Mouse (Mus musculus): ENCODE measurements at regions not wholly inside any gene's neighbourhood (a gene's known extent, or its start where the extent isn't known, plus 50 kb on each side); places are given as distances from the start of the nearest gene placed in this dataset.

DNA sequence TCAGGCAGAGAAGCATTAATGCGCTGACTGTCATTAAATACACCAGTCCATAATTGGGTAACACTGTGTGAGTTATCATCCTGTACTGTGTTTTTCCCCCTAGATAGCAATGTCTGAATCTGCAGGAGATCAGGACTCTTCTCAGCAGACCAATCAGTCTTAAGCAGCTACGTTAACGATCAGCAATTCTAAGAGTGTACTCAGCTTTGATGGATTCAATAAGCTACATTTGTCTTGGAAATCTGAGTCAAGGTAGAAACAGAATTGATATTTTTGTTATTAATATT lies 442.8 kb upstream of the Nr2f1 start:
- 68% methylated on average over 3 of the region's 3 CpGs for WGBS (ENCODE audit: insufficient replicate concordance)

DNA sequence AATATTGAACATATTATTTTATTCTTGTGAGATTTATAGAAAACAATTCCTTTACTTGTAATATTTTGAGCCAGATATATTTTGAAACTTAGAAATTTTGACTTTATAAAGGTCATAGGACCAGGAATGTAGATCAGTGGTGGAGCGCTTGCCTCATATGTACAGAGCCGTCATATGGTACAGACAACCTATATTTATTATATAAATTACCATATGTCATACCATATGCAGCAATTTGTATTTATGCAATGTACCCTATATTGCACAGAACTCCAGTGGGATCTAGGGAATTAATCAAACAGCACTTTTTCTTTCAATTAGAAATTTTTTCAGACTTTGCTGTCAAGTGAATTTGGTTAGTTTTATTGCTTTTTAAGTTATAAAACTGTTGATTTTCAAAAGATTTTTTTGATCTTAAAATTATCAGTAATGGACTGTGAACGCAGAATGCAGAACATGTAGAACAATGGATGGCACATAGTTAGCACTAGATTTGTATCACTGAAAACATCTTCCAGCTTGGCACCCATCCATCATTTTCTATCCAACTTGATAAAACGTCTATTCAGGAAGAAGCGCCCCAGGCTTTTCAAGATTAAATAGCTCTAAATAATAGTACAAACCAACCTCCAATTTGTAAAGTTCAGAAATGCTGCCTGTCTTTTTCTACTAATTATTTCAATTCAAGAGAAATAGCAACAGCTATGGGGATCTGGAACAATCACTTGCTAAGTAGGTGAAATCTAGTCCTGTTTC lies 442.3 kb upstream of the Nr2f1 start:
- Histone ChIP-seq H3K4me2 (no peak overlapping the region), H3K27ac (no peak overlapping the region), H3K4me1 (no peaks in the 10 kb centered on the region), H3K9me3 (replicated peaks) (no peaks in the 10 kb centered on the region), H3K9ac (no peak overlapping the region), H3K36me3 (no peaks in the 10 kb centered on the region), H3K4me3 (no peak overlapping the region), H3K27me3 (replicated peaks) (no peaks in the 10 kb centered on the region)
- WGBS (ENCODE audit: insufficient replicate concordance): 75% methylated on average over 5 of the region's 5 CpGs
- no peak for ATAC-seq

More for the DNA sequence above, 442.8 kb upstream of the Nr2f1 start:
- H3K4me3 ChIP-seq: no peak overlapping the region
- no peaks in the 10 kb centered on the region for H3K36me3 ChIP-seq
- no peak overlapping the region for H3K4me2 ChIP-seq
- no peaks in the 10 kb centered on the region for H3K4me1 ChIP-seq
- no peak overlapping the region for H3K27ac ChIP-seq
- no peaks in the 10 kb centered on the region for H3K9me3 ChIP-seq (replicated peaks)
- no peaks in the 10 kb centered on the region for H3K27me3 ChIP-seq (replicated peaks)
- ATAC-seq: no peak
- no peak overlapping the region for H3K9ac ChIP-seq

- Histone ChIP-seq H3K4me2 (no peak overlapping the region), H3K9ac (no peak overlapping the region), H3K9me3 (replicated peaks) (no peaks in the 10 kb centered on the region), H3K27ac (no peak overlapping the region), H3K4me1 (no peaks in the 10 kb centered on the region), H3K4me3 (no peak overlapping the region), H3K36me3 (no peaks in the 10 kb centered on the region), H3K27me3 (replicated peaks) (no peaks in the 10 kb centered on the region)
- 68% methylated on average over 1 of the region's 1 CpGs for WGBS (ENCODE audit: insufficient replicate concordance)
- no peak for ATAC-seq
Measured at GRCm38 (mm10) chr13:78640340-78640739, 440.8 kb upstream of the Nr2f1 start.

- H3K4me2 ChIP-seq: no peak overlapping the region
- ATAC-seq: no peak
- 76% methylated on average over 5 of the region's 5 CpGs for WGBS (ENCODE audit: insufficient replicate concordance)
Measured at GRCm38 (mm10) chr13:78638462-78638861, 438.9 kb upstream of the Nr2f1 start.

GRCm38 (mm10) chr13:78631609-78632008 lies 432.1 kb upstream of the Nr2f1 start:
- no peaks in the 10 kb centered on the region for H3K4me1 ChIP-seq
- no peak overlapping the region for H3K4me3 ChIP-seq
- WGBS (ENCODE audit: insufficient replicate concordance): 66% methylated on average over 2 of the region's 2 CpGs
- ATAC-seq: no peak
- no peaks in the 10 kb centered on the region for H3K9me3 ChIP-seq (replicated peaks)
- no peak overlapping the region for H3K27ac ChIP-seq
- no peak overlapping the region for H3K9ac ChIP-seq
- no peaks in the 10 kb centered on the region for H3K27me3 ChIP-seq (replicated peaks)
- H3K4me2 ChIP-seq: no peak overlapping the region
- H3K36me3 ChIP-seq: no peaks in the 10 kb centered on the region

More at GRCm38 (mm10) chr13:78638462-78638861, 438.9 kb upstream of the Nr2f1 start:
- H3K9me3 ChIP-seq (replicated peaks): no peaks in the 10 kb centered on the region
- H3K9ac ChIP-seq: no peak overlapping the region
- no peak overlapping the region for H3K4me3 ChIP-seq
- H3K4me1 ChIP-seq: no peaks in the 10 kb centered on the region
- no peak overlapping the region for H3K27ac ChIP-seq
- no peaks in the 10 kb centered on the region for H3K36me3 ChIP-seq
- H3K27me3 ChIP-seq (replicated peaks): no peaks in the 10 kb centered on the region

DNA sequence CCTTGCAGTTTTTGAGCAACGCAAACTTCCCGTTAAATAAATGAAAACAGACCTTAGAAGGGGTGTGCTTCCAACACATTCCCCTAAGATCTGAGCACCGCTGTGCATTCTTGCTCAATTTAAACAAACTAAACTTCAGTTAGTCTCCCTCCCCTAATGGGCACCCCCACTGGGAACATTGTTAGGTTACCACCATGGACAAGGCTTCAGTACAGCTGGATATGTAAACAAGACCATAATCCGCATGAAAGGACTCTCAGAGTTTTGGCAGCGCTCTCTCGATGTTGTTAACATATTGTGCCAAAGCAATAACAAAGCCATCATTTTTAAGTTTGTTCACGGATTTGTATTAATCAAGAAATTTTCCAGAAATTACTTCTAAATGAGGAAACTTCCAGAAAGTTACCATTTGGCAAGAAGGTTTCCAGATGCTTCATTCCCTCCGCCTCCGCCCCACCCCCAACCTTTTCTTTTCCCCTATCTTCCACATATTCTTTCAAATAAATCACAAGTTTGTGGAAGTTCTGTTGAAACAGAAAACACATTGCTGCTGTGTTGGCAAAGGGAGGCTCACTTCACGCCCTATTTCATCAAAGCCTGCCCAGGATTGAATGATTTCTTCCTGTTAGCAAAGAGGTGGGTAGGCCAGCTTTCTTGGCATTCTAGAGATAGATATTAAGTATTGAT lies 429.6 kb upstream of the Nr2f1 start:
- no peak for ATAC-seq
- Histone ChIP-seq H3K9me3 (replicated peaks) (no peaks in the 10 kb centered on the region), H3K36me3 (no peaks in the 10 kb centered on the region), H3K27ac (no peak overlapping the region), H3K9ac (no peak overlapping the region), H3K4me2 (no peak overlapping the region), H3K4me3 (no peak overlapping the region), H3K4me1 (no peaks in the 10 kb centered on the region), H3K27me3 (replicated peaks) (no peaks in the 10 kb centered on the region)
- 48% methylated on average over 10 of the region's 10 CpGs for WGBS (ENCODE audit: insufficient replicate concordance)

DNA sequence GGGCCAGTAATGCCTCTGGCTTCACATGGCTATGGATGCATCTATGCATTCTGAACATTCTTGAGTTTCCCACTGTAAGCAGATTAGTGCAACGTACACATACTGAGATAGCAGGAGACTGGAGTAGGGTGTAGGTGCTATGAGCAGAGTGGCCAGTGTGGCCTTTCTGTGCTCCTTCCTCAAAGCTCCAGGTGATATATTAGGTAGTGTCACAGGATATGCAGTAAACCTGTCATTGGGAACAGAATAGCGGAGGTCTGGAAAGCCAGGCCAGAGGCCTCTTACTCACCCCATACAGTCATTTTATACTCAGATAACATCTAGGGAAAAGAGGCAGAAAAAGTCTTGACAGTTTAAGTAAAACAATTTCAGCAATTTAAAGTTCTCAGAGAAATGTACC lies 424.1 kb upstream of the Nr2f1 start:
- Histone ChIP-seq H3K4me1 (no peaks in the 10 kb centered on the region), H3K27ac (no peak overlapping the region), H3K4me3 (no peak overlapping the region), H3K9ac (no peak overlapping the region), H3K36me3 (no peaks in the 10 kb centered on the region), H3K9me3 (replicated peaks) (no peaks in the 10 kb centered on the region), H3K4me2 (no peak overlapping the region), H3K27me3 (replicated peaks) (no peaks in the 10 kb centered on the region)
- WGBS (ENCODE audit: insufficient replicate concordance): 57% methylated on average over 2 of the region's 2 CpGs
- ATAC-seq: no peak

DNA sequence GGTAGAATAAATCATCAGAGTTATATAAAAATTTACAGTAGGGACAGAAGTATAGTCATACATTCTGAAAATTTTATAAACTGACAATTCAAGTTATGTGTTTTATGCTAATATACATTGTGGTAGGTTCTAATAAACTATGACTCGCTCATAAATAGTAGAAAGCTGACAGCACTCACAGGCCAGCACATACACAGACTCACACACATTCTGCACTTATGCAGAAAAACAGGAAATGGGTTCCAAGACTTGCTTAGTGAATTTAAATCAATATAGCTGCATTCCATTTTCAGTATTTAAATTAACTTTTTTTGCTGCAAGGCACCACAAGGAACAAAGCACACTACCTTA lies 403.3 kb upstream of the Nr2f1 start:
- Histone ChIP-seq H3K9me3 (replicated peaks) (no peaks in the 10 kb centered on the region), H3K9ac (no peak overlapping the region), H3K4me1 (no peaks in the 10 kb centered on the region), H3K27ac (no peak overlapping the region), H3K4me3 (no peak overlapping the region), H3K36me3 (no peaks in the 10 kb centered on the region), H3K4me2 (no peak overlapping the region), H3K27me3 (replicated peaks) (no peaks in the 10 kb centered on the region)
- WGBS (ENCODE audit: insufficient replicate concordance): 65% methylated on average over 1 of the region's 1 CpGs
- ATAC-seq: no peak

- no peaks in the 10 kb centered on the region for H3K27me3 ChIP-seq (replicated peaks)
- H3K4me2 ChIP-seq: no peak overlapping the region
- no peaks in the 10 kb centered on the region for H3K9me3 ChIP-seq (replicated peaks)
- ATAC-seq: no peak
- no peaks in the 10 kb centered on the region for H3K4me1 ChIP-seq
- WGBS (ENCODE audit: insufficient replicate concordance): 68% methylated on average over 6 of the region's 6 CpGs
- no peak overlapping the region for H3K9ac ChIP-seq
- no peak overlapping the region for H3K27ac ChIP-seq
- H3K4me3 ChIP-seq: no peak overlapping the region
- H3K36me3 ChIP-seq: no peaks in the 10 kb centered on the region
Measured at GRCm38 (mm10) chr13:78602211-78602860, 402.8 kb upstream of the Nr2f1 start.

DNA sequence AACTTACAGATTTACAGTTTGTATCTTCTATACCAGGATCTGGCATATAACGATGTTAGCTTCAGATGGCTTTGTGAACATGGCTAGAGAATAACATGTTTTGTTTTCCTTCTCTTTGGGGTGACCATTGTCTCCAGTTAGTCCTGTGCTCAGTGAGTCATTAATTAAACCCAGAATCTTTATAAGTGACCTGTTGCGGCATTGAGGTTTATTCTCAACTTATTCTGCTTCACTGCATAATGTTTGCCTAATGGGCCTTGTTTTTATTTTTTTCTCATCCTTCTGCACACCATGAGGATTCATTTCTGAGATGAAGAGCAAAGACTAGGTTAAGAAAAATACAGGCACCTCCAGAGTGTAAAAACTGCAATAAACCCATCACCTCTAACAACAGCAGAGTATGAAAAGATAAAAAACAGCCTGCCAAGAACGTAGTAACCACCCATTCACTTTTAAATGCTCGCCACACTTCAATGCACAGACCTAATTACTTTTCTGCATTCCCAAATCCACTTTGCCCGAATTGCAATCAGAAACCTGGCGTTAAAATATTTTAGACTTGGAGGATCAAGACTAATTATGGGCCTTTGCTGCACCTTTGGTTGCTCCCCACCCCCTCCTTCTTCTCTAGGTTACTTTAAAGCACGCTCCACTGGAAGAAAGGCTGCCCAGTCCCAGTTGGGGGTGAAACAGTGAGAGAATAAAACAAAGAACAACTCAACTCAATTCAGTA lies 381.5 kb upstream of the Nr2f1 start:
- Histone ChIP-seq H3K27me3 (replicated peaks) (no peaks in the 10 kb centered on the region), H3K4me3 (no peak overlapping the region), H3K27ac (no peak overlapping the region), H3K36me3 (no peaks in the 10 kb centered on the region), H3K9me3 (replicated peaks) (no peaks in the 10 kb centered on the region), H3K4me1 (no peaks in the 10 kb centered on the region), H3K9ac (no peak overlapping the region), H3K4me2 (no peak overlapping the region)
- WGBS (ENCODE audit: insufficient replicate concordance): 52% methylated on average over 7 of the region's 7 CpGs
- ATAC-seq: no peak

GRCm38 (mm10) chr13:78577497-78577896 lies 377.9 kb upstream of the Nr2f1 start:
- Histone ChIP-seq H3K27me3 (replicated peaks) (no peaks in the 10 kb centered on the region), H3K4me3 (no peak overlapping the region), H3K9me3 (replicated peaks) (no peaks in the 10 kb centered on the region), H3K36me3 (no peaks in the 10 kb centered on the region), H3K9ac (no peak overlapping the region), H3K4me2 (no peak overlapping the region), H3K4me1 (no peaks in the 10 kb centered on the region), H3K27ac (no peak overlapping the region)
- WGBS (ENCODE audit: insufficient replicate concordance): 81% methylated on average over 1 of the region's 1 CpGs
- no peak for ATAC-seq

Measured in liver, embryonic 12.5 days (tissue).